Mouse (Mus musculus): ENCODE results near the gene Cnot3. TPM values are rescaled to one million over a fixed set of nuclear protein-coding genes. Genes with fewer than 3 reads are reported as not detected.
"Not testable (repeated sequence)": the region's sequence is repeated elsewhere in the genome, so short reads cannot be mapped to it uniquely, and the experiment has no call there.

The Cnot3 gene
- 39.5 and 47.3 TPM in 2 replicates for polyA plus RNA-seq (2015; fragmentation: Nextera tagmentation; extraction: Ambion mirVana)

DNA sequence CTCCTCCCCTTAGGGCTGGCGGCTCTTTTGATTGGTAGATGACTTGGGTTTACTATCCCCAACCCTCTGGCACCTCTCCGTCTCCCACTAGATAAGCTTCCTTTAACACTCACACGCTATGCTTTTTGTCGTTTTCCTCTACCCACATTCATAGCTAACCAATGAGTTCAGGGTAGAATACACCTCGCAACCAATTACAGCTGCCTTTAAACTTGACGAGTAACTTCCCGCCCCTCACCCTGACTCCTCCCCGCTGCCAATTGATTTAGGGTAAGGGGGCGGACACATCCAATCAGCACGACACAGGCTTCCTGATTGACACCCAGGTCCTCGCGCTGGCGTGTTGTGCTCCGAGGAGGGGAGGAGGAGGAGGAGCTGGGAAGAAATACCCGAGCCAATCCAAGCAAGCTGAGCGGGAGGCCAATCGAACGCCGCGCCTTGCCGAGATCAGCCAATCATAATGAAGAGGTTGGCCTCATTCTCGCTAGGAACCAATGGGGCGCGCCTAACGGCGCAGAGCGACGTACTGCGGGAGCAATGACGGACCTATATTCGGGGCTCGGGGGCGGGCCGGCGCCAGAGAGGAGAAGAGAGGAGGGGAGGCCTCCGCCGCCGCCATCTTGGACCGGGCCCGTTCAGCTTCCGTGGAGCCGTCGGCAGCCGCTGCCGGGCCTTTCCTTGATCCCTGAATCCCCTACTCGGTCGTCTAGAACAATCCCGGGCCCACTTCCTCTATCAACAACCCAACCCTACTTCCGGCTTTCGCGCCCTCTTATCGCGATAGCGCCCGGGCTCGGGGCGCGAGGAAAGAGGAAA, at the start of gene Cnot3:
Gene Cnot3 (plus strand): TSS at position 597 of the 816 bp plus-strand sequence.
- Histone ChIP-seq H3K4me3 (peak within 1 kb of the TSS; percentile 89), H3K27ac (replicated peaks) (peak within 1 kb of the TSS; percentile 96), H3K9ac (peak within 1 kb of the TSS; percentile 97), H3K27me3 (no peaks in the 10 kb centered on the region; the same call in 1 of the 2 replicates), H3K9me3 (no peaks in the 10 kb centered on the region), H3K36me3 (peaks cover 14% of the 10 kb centered on the region; the same call in 1 of the 2 replicates), H3K4me2 (peak within 1 kb of the TSS; percentile 73), H3K4me1 (replicated peaks) (peaks cover 46% of the 10 kb centered on the region)
- under 1% methylated on average over 57 of the region's 58 CpGs for WGBS
- ATAC-seq (ENCODE audit: low FRiP score, low read depth), result peak; percentile 98

DNA sequence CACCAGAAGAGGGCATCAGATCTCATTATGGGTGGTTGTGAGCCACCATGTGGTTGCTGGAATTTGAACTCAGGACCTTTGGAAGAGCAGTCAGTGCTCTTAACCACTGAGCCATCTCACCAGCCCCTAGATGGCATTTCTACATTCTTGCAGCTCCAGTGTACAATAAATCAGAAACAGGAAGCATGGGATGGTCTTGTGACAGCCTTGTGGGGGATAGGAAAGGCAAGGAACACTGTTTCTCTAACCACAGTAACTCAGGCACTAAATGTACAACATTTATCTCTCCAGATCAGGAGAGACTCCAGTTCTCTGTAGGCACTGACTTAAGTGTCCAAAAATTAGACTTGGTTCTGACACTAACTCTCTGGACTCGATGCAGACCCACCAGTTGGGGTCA, 47.3 kb upstream of the Cnot3 start:
- H3K27me3 ChIP-seq; H3K9me3 ChIP-seq; H3K4me2 ChIP-seq; H3K27ac ChIP-seq (replicated peaks); H3K36me3 ChIP-seq; H3K4me3 ChIP-seq; H3K4me1 ChIP-seq (replicated peaks); ATAC-seq (ENCODE audit: low FRiP score, low read depth); H3K9ac ChIP-seq: not testable (repeated sequence)
- 63% methylated on average over 1 of the region's 1 CpGs for WGBS

DNA sequence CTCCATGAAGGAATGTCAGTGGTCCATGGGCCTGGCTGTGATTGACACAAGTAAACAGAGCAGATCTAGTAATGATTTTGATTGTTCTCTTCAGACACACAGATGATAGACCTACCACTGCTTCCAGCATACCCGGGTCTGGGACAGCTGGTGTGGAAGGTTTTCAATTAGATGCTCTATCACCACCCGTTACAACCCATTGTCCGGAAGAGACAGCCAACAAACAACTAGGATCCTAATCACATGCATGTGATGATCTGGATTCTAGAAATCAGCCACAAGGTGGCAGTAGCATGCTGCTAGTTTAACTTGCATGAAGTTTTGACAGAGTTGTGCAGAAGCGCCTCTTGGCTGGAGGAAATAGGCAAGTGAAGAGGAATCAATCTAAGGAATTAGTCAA, 43.9 kb upstream of the Cnot3 start:
- no peaks in the 10 kb centered on the region for H3K9me3 ChIP-seq
- H3K27ac ChIP-seq (replicated peaks), result no peak overlapping the region
- H3K36me3 ChIP-seq, result no peaks in the 10 kb centered on the region
- no peaks in the 10 kb centered on the region for H3K4me1 ChIP-seq (replicated peaks)
- H3K4me3 ChIP-seq, result no peak overlapping the region
- 7% methylated on average over 4 of the region's 4 CpGs for WGBS
- H3K4me2 ChIP-seq, result peak overlapping the region; percentile 7; the same call in 1 of the 2 replicates
- H3K27me3 ChIP-seq, result no peaks in the 10 kb centered on the region
- peak; percentile 67; the same call in 1 of the 2 replicates for ATAC-seq (ENCODE audit: low FRiP score, low read depth)
- H3K9ac ChIP-seq, result no peak overlapping the region

DNA sequence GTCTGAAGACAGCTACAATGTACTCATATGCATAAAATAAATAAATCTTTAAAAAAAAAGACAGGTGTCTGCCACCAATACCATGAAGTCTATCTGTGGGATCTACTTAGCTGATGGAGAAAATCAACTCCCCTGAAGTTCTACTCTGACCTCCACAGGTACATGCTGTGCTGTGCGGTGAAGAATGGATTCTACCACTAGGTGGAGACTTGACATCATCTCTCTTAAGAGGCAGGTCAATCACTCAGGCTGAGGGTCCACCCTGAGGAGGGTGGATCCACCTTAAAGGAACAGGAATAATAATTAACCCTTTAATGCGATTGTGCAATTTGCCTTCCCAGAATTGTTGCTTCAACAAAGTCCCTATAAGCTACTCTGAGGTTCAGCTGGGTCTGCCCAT, 38.3 kb upstream of the Cnot3 start:
- H3K36me3 ChIP-seq, result no peaks in the 10 kb centered on the region

DNA sequence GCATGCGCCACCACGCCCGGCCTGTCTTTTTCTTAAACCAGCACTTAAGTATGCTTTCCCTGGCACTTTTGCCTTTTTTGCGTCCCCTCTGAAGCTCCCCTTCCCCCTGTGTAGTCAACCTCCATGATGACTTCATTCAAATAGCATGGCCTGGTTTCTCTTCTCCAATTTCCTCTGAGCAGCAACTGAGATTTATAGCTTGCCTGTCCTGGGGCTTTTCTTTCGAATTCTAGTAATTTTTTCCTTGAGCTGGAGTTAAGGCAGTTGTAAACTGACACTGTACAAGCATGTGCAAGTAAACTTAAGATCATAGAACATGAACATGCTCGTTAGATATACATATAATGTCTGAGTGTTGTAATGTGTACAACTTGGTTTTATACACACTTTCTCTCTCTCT, 37.7 kb upstream of the Cnot3 start:
- no peak overlapping the region for H3K27ac ChIP-seq (replicated peaks)
- H3K36me3 ChIP-seq, result no peaks in the 10 kb centered on the region
- H3K4me1 ChIP-seq (replicated peaks), result no peaks in the 10 kb centered on the region
- WGBS, result 89% methylated on average over 6 of the region's 6 CpGs
- no peak overlapping the region for H3K9ac ChIP-seq
- H3K9me3 ChIP-seq, result no peaks in the 10 kb centered on the region
- H3K27me3 ChIP-seq, result no peaks in the 10 kb centered on the region
- H3K4me2 ChIP-seq, result no peak overlapping the region
- no peak for ATAC-seq (ENCODE audit: low FRiP score, low read depth)
- H3K4me3 ChIP-seq, result no peak overlapping the region

More for the DNA sequence above, 38.3 kb upstream of the Cnot3 start:
- H3K4me3 ChIP-seq, result no peak overlapping the region
- H3K27ac ChIP-seq (replicated peaks), result no peak overlapping the region
- no peak overlapping the region for H3K4me2 ChIP-seq
- WGBS, result 16% methylated on average over 2 of the region's 2 CpGs
- no peak overlapping the region for H3K9ac ChIP-seq
- no peaks in the 10 kb centered on the region for H3K27me3 ChIP-seq
- H3K9me3 ChIP-seq, result no peaks in the 10 kb centered on the region
- ATAC-seq (ENCODE audit: low FRiP score, low read depth), result peak; percentile 49; the same call in 1 of the 2 replicates
- no peaks in the 10 kb centered on the region for H3K4me1 ChIP-seq (replicated peaks)

DNA sequence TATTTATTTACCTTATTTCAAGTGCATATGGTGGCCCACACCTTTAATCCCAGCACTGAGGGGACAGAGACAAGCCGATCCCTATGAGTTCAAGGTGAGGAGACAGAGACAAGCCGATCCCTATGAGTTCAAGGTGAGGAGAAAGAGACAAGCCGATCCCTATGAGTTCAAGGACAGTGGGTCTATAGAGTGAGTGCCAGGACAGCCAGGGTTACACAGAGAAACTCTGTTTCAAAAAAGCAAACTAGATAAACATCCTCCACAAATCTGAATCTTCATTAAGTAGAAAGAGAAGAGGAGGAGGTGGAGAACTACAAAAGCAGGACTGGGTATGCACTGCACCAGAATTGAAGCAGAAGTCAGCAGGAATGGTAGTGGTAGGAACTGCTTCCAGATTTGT, 36.4 kb upstream of the Cnot3 start:
- Histone ChIP-seq H3K9me3 (no peaks in the 10 kb centered on the region), H3K27me3 (no peaks in the 10 kb centered on the region; the same call in 1 of the 2 replicates), H3K4me3 (no peak overlapping the region), H3K9ac (no peak overlapping the region), H3K36me3 (no peaks in the 10 kb centered on the region), H3K4me2 (no peak overlapping the region), H3K4me1 (replicated peaks) (no peaks in the 10 kb centered on the region), H3K27ac (replicated peaks) (no peak overlapping the region)
- ATAC-seq (ENCODE audit: low FRiP score, low read depth), result no peak
- WGBS, result 90% methylated on average over 3 of the region's 3 CpGs

DNA sequence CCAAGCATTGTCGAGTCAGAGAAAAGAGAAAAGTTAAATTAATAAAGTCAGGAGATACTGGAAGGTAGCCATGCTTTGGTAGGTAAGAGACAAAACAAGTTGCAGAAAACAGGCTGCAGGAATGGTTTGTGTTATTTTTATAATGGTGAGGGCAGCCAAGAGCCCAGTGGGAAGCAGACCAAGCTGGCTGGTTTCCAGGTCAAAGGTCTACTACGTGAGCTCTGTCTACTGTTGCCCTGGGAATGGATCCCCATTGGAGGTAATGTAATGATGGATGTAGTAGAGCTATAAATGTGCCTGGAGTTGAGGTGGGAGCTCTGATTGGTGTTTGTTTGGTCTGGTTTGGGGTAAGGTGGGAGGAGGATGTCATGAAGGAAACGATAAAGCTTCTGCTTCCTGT, 36.0 kb upstream of the Cnot3 start:
- Histone ChIP-seq H3K27ac (replicated peaks) (no peak overlapping the region), H3K36me3 (no peaks in the 10 kb centered on the region), H3K9me3 (no peaks in the 10 kb centered on the region), H3K27me3 (no peaks in the 10 kb centered on the region; the same call in 1 of the 2 replicates), H3K9ac (no peak overlapping the region), H3K4me2 (no peak overlapping the region), H3K4me1 (replicated peaks) (no peaks in the 10 kb centered on the region), H3K4me3 (no peak overlapping the region)
- ATAC-seq (ENCODE audit: low FRiP score, low read depth), result no peak
- WGBS, result 65% methylated on average over 3 of the region's 3 CpGs

DNA sequence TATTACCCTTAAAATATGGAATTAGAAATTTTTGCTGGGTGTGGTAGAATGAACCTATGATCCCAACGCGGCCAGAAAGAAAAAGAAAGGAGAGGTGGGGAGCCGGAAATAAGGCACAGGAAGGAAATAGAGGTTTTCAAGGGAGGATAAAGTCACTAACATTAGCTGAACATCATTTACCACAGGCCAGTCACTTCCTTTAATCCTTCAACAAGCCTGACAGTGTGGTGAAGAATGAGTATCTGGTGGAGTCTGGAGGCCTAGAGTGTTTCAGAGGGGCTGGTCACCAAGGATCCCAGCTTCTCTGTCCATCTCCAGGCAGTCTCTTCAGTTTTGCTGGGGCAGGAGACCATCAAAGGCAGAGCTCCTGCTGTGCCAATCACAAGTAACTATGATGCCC, 34.6 kb upstream of the Cnot3 start:
- no peak for ATAC-seq (ENCODE audit: low FRiP score, low read depth)
- H3K4me2 ChIP-seq, result no peak overlapping the region
- H3K36me3 ChIP-seq, result no peaks in the 10 kb centered on the region
- no peaks in the 10 kb centered on the region for H3K9me3 ChIP-seq
- no peak overlapping the region for H3K27ac ChIP-seq (replicated peaks)
- H3K9ac ChIP-seq, result no peak overlapping the region
- no peaks in the 10 kb centered on the region for H3K4me1 ChIP-seq (replicated peaks)
- no peaks in the 10 kb centered on the region; the same call in 1 of the 2 replicates for H3K27me3 ChIP-seq
- no peak overlapping the region for H3K4me3 ChIP-seq
- 95% methylated on average over 3 of the region's 3 CpGs for WGBS

DNA sequence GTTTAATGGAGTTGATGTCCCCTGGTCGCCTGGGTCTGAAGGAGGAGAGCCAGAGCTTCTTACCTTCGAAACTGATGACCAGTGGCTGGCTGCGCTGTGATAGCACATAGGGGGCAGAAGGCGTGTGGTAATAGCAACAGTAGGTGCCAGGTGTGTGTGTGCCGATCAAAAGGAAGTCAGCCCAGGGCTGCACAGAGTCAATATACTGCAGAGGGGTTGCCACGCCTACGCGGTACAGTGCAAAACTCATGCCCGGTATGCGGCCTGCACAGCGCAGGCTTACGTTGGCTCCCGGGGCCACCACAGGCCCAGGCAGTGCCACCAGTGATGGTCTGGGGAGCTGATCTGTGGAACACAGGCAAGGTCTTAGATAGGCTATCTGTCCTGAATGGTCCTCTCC, 34.1 kb upstream of the Cnot3 start:
- WGBS, result 90% methylated on average over 13 of the region's 13 CpGs
- no peak overlapping the region for H3K4me3 ChIP-seq
- H3K9ac ChIP-seq, result no peak overlapping the region
- no peak overlapping the region for H3K27ac ChIP-seq (replicated peaks)
- ATAC-seq (ENCODE audit: low FRiP score, low read depth), result no peak
- no peaks in the 10 kb centered on the region; the same call in 1 of the 2 replicates for H3K27me3 ChIP-seq
- H3K9me3 ChIP-seq, result no peaks in the 10 kb centered on the region
- H3K4me2 ChIP-seq, result no peak overlapping the region
- H3K36me3 ChIP-seq, result no peaks in the 10 kb centered on the region
- no peaks in the 10 kb centered on the region for H3K4me1 ChIP-seq (replicated peaks)

DNA sequence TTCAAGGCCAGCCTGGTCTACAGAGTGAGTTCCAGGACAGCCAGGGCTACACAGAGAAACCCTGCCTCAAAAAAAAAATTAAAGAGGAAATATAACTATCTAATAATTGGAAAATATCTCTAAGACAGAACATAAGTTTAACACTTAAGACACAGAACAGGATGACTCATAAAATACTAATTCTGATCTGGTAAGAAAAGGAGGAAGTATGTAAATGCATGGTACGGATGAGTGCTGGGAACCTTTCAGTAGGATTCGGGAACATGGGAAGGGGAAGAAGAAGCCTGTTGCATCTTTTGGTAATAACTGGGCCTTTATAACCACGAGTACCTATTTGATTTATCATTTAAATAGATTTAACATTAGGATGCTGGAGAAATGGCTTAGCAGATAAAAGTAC, 31.0 kb upstream of the Cnot3 start:
- Histone ChIP-seq H3K4me2 (no peak overlapping the region), H3K9ac (no peak overlapping the region), H3K4me1 (replicated peaks) (peaks cover 18% of the 10 kb centered on the region), H3K27ac (replicated peaks) (no peak overlapping the region), H3K9me3 (no peaks in the 10 kb centered on the region), H3K36me3 (no peaks in the 10 kb centered on the region), H3K27me3 (no peaks in the 10 kb centered on the region; the same call in 1 of the 2 replicates), H3K4me3 (no peak overlapping the region)
- ATAC-seq (ENCODE audit: low FRiP score, low read depth), result no peak
- WGBS, result 81% methylated on average over 3 of the region's 3 CpGs

DNA sequence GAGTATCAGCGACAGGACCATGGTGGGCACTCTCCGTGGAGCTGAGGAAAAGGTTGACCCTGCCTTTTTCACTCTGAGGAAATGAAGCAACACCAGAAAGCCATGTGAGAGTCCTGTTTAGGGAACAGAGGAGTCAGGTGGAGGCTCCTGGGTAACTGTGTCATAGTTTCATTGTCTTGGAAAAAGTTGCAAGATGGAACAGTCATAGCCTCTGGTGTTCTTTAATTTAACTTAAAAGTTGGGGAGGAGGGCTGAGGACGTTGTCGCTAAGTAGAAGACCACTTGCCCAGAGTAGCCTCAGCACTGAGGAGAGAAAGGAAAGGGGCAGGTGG, 29.0 kb upstream of the Cnot3 start, which contains the start of gene Oscar:
Gene Oscar (minus strand): TSS at position 101 of the 332 bp plus-strand sequence.
- no peaks in the 10 kb centered on the region for H3K9me3 ChIP-seq
- H3K4me1 ChIP-seq (replicated peaks), result peaks cover 21% of the 10 kb centered on the region
- peak within 1 kb of the TSS; percentile 66 for H3K4me3 ChIP-seq
- H3K9ac ChIP-seq, result no peak within 1 kb of the TSS
- ATAC-seq (ENCODE audit: low FRiP score, low read depth), result no peak
- peaks cover 11% of the 10 kb centered on the region; the same call in 1 of the 2 replicates for H3K36me3 ChIP-seq
- no peaks in the 10 kb centered on the region; the same call in 1 of the 2 replicates for H3K27me3 ChIP-seq
- peak within 1 kb of the TSS; percentile 71 for H3K4me2 ChIP-seq
- H3K27ac ChIP-seq (replicated peaks), result peak within 1 kb of the TSS; percentile 16
- 86% methylated on average over 4 of the region's 4 CpGs for WGBS

DNA sequence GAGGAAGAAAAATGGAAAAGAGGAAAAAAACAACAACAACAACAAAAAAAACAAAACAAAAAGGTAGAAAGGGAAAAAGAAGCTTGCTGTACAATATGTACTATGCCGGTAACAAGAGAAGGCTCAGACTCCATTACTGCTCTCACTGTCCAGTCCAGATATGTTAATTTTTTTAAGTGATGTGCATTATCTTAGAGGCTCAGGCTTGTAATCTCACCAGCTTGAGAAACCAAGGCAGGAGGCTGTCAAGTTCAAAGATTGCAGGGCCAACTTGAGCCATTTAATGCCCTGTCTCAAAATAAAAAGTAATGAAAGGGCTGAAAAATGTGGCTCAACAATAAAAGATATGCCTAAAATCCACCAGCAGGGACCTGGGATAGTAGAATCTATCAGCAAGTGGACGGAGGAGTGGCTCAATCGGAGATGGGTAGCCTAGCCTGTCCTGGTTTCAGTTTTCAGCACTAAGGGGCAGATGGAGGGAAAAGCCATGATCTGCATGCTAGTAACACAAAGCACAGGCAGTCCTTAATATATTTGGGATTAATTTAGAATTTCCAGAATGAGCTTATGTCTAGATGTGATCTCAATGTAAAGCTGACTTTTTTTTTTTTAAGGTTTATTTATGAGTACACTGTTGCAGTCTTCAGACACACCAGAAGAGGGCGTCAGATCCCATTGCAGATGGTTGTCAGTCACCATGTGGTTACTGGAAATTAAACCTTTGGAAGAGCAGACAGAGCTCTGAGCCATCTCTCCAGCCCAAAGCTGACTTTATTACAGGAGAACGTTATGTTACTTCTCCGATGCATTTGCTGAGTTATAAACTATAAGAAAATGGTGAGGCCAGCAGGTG, 28.5 kb upstream of the Cnot3 start:
- Histone ChIP-seq H3K4me1 (replicated peaks) (peaks cover 21% of the 10 kb centered on the region), H3K27me3 (no peaks in the 10 kb centered on the region; the same call in 1 of the 2 replicates), H3K36me3 (peaks cover 11% of the 10 kb centered on the region; the same call in 1 of the 2 replicates), H3K27ac (replicated peaks) (peak overlapping the region; percentile 16), H3K4me3 (peak overlapping the region; percentile 66), H3K9me3 (no peaks in the 10 kb centered on the region), H3K4me2 (peak overlapping the region; percentile 71), H3K9ac (no peak overlapping the region)
- ATAC-seq (ENCODE audit: low FRiP score, low read depth), result peak; percentile 17
- WGBS, result 45% methylated on average over 6 of the region's 6 CpGs

Measured in hindbrain, embryonic 15.5 days (tissue).